In genomic region chr12:54256506-54257128, GRCm38 (mm10) we compare ENCODE assay signal across 14 mouse cellular contexts. TPM values are rescaled to one million over a fixed set of nuclear protein-coding genes. Genes with fewer than 3 reads are reported as not detected.
DNase-seq lines count a peak whose midpoint lies in the region; ATAC-seq lines count a peak whose summit lies in the region.
"Had no signal": no experiment of that assay in that cellular context is flagged by ENCODE, and none has a peak within 500 bp of the region (broad histone marks: within the 10 kb centered on the region; RNA-seq: fewer than 3 reads in every experiment).

No protein-coding gene starts in this region.

- H3K4me1 ChIP-seq in intestine, embryonic 16.5 days (ENCODE audit: control insufficient read depth, insufficient read depth, low read length), result peaks cover 7% of the 10 kb centered on the region; the same call in 1 of the 2 replicates
- peaks cover 14% of the 10 kb centered on the region for H3K4me1 ChIP-seq in stomach, embryonic 16.5 days (ENCODE audit: control insufficient read depth, insufficient read depth, low read length)
- 0 out of 2 replicates have a peak, but pooled peaks cover 4% of the 10 kb centered on the region for H3K4me1 ChIP-seq in forebrain, embryonic 15.5 days
- H3K4me1 ChIP-seq: limb, embryonic 15.5 days had no signal

- no peak overlapping the region for H3K9ac ChIP-seq in intestine, embryonic 16.5 days (ENCODE audit: low read depth, low read length)
- no peak overlapping the region for H3K9ac ChIP-seq in stomach, embryonic 16.5 days (ENCODE audit: low read length)
- no peak overlapping the region for H3K9ac ChIP-seq in forebrain, embryonic 15.5 days (replicated peaks)
- H3K9ac ChIP-seq: limb, embryonic 15.5 days had no signal

- H3K27ac ChIP-seq in intestine, embryonic 16.5 days (ENCODE audit: low read length), result no peak overlapping the region
- H3K27ac ChIP-seq in stomach, embryonic 16.5 days (ENCODE audit: low read length), result no peak overlapping the region
- H3K27ac ChIP-seq in forebrain, embryonic 15.5 days (replicated peaks), result no peak overlapping the region
- H3K27ac ChIP-seq: gastrocnemius, adult 2 months; left cerebral cortex, adult 2 months; limb, embryonic 15.5 days had no signal

- peak; percentile 14 for DNase-seq in adrenal gland, postnatal 10 days
- no peak for DNase-seq in adrenal gland, postnatal 14 days
- DNase-seq in 3134 (ENCODE audit: extremely low read depth, insufficient read length, low spot score), result peak; percentile 11
- no peak for DNase-seq in cerebellum, postnatal 10 days
- DNase-seq: cerebellum, adult 8-10 months; gastrocnemius, adult 2 months; right cerebral cortex, postnatal 25 days had no signal

- no peaks in the 10 kb centered on the region for H3K36me3 ChIP-seq in intestine, embryonic 16.5 days (ENCODE audit: control insufficient read depth, insufficient read depth, low read length)
- H3K36me3 ChIP-seq in stomach, embryonic 16.5 days (ENCODE audit: control insufficient read depth, insufficient read depth, low read length), result no peaks in the 10 kb centered on the region
- no peaks in the 10 kb centered on the region for H3K36me3 ChIP-seq in forebrain, embryonic 15.5 days
- H3K36me3 ChIP-seq: limb, embryonic 15.5 days had no signal

- H3K27me3 ChIP-seq in intestine, embryonic 16.5 days (replicated peaks; ENCODE audit: control insufficient read depth, insufficient read depth, low read length), result no peaks in the 10 kb centered on the region
- no peaks in the 10 kb centered on the region for H3K27me3 ChIP-seq in stomach, embryonic 16.5 days (ENCODE audit: control insufficient read depth, insufficient read depth, low read length)
- no peaks in the 10 kb centered on the region for H3K27me3 ChIP-seq in forebrain, embryonic 15.5 days
- H3K27me3 ChIP-seq: limb, embryonic 15.5 days had no signal

- H3K4me3 ChIP-seq in intestine, embryonic 16.5 days (ENCODE audit: low read length), result no peak overlapping the region
- H3K4me3 ChIP-seq in stomach, embryonic 16.5 days (replicated peaks; ENCODE audit: low read length), result no peak overlapping the region
- no peak overlapping the region for H3K4me3 ChIP-seq in forebrain, embryonic 15.5 days
- H3K4me3 ChIP-seq: gastrocnemius, adult 2 months; left cerebral cortex, adult 2 months; limb, embryonic 15.5 days had no signal

- ATAC-seq in intestine, embryonic 16.5 days, result peak; percentile 78
- peak; percentile 80 for ATAC-seq in stomach, embryonic 16.5 days (ENCODE audit: insufficient read depth, low FRiP score)
- ATAC-seq in frontal cortex, adult (ENCODE audit: low TSS enrichment), result no peak
- no peak for ATAC-seq in forebrain, embryonic 15.5 days (replicated peaks)
- ATAC-seq: hindbrain, embryonic 16.5 days had no signal

- no peaks in the 10 kb centered on the region for H3K9me3 ChIP-seq in intestine, embryonic 16.5 days (ENCODE audit: control insufficient read depth, low read length)
- H3K9me3 ChIP-seq in stomach, embryonic 16.5 days (replicated peaks; ENCODE audit: control insufficient read depth, low read length), result no peaks in the 10 kb centered on the region
- no peaks in the 10 kb centered on the region for H3K9me3 ChIP-seq in forebrain, embryonic 15.5 days
- H3K9me3 ChIP-seq: limb, embryonic 15.5 days had no signal

- WGBS in intestine, embryonic 16.5 days, result 72% methylated on average over 6 of the region's 6 CpGs
- WGBS in stomach, embryonic 16.5 days, result 65% methylated on average over 6 of the region's 6 CpGs
- WGBS in forebrain, embryonic 15.5 days, result 81% methylated on average over 6 of the region's 6 CpGs

- no peak overlapping the region for H3K4me2 ChIP-seq in intestine, embryonic 16.5 days (ENCODE audit: low read depth, low read length)
- H3K4me2 ChIP-seq in stomach, embryonic 16.5 days (ENCODE audit: low read depth, low read length), result no peak overlapping the region
- H3K4me2 ChIP-seq in forebrain, embryonic 15.5 days (replicated peaks), result no peak overlapping the region
- H3K4me2 ChIP-seq: limb, embryonic 15.5 days had no signal

RNA-seq across cellular contexts. Expression of gene Egln3, which starts 53.0 kb away (rescaled TPM):
- 1 to 10 TPM; 6.1 to 7.3 TPM for total RNA-seq in adrenal gland, postnatal 10 days (2021)
- total RNA-seq in adrenal gland, postnatal 14 days (2021), result 3.0 and 6.6 TPM in 2 replicates
- polyA plus RNA-seq in intestine, embryonic 16.5 days (2015; fragmentation: Nextera tagmentation; extraction: Ambion mirVana), result 69.4 and 73.6 TPM in 2 replicates
- polyA plus RNA-seq in stomach, embryonic 16.5 days (2015; fragmentation: Nextera tagmentation; extraction: Ambion mirVana), result 59.8 and 64.7 TPM in 2 replicates
- polyA plus RNA-seq in forebrain, embryonic 15.5 days (2015; fragmentation: Nextera tagmentation; extraction: Ambion mirVana), result 7.1 and 7.7 TPM in 2 replicates

Comparison
In these comparisons a context has a peak if more than half of its experiments do, and no peak if none do; other contexts are left out.
1. DNase-seq: peak in adrenal gland, postnatal 10 days (single experiment) and 3134 (single experiment); none in adrenal gland, postnatal 14 days (single experiment) and cerebellum, postnatal 10 days (0 of 2).
2. ATAC-seq: peak in intestine, embryonic 16.5 days (single experiment) and stomach, embryonic 16.5 days (single experiment); none in frontal cortex, adult (single experiment) and forebrain, embryonic 15.5 days (single experiment).